Mouse (Mus musculus) T-cell, adult 2 months (primary cell): ENCODE data around the gene Gatb.

Source experiments
- DNase-seq: peaks from one replicate; pipeline ENCODE4 v3.0.0; 2022; ENCODE audit warnings: low spot score

The Gatb gene

DNA sequence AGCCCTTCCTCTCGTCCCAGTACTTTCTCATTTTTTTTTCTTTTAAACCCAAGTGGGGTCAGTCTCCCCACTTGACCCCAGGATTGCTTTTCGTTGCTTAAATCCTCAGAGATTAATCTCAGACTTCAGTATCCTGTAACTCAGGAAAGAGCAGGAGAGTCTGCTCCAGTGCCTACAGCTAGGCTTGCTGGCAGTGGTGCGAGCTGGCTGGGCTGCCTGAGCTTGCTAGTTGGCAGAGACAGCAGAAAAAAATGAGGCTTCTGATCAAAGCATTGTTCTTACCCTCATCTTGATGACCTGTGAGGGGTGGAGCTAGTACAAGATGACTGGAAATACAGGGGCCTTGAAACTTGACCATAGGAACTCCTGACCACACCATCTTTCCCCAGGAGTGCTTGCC, 20.5 kb downstream of the Gatb start:
- no peak for DNase-seq

DNA sequence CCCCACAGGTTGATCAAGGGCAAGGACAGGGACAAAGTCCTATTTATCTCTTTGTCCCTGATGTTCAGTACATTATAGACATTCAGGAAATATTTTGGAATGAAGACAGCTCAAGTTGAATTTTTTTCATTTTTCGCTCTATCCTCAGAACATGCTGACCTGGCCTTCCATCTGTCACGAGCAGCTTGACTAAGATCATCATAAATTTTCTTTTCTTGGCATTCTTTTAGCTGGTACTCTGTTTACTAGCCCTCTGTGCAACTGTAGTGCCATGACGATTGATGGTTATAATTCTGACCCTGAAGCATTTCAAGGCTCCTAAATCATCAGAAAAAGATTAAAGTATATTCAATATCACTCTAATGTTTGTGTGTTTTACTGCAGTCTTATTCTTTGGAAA, 25.6 kb downstream of the Gatb start:
- no peak for DNase-seq

DNA sequence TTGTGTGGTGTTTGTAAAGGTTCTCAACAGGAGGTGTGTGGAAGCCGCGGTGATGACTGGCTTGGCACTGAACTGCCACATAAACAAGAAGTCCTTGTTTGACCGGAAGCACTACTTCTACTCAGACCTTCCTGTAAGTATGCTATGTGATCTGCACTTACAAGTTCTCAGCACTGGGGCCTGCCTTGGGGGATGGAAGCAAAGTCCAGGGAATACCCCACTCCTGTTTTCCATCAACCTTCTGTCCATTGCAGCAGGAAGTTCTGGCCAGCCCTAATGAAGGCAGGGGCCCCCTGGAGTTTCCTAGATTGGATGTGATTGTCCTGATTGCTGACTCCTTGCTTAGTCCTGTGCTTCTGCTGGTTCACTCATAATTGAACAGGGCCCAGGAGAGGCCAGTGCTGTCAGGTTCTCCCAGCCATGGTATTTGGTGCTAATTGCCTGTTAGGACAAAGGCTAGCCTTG, 28.0 kb downstream of the Gatb start:
- no peak for DNase-seq

DNA sequence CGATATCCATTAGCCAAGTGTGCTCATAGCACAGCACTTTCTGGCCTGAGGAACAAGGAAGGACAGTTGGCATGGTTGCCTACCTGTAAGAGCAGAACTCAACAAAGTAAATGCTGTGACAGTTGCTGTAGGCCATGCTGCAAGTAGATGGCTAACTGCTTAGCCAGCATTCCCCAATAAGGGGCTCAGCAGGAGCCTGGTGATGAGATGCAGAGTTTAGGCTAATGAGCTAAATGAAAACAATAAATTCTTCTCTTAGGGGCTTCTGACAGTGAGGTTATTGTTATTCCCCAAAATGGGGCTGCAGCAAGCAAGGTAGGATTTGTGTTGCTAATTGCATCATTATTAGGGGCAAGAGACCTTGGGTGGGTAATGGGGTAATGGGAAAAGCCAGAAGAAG, 29.9 kb downstream of the Gatb start:
- no peak for DNase-seq

GRCm38 (mm10) chr3:85606912-85607311, 33.0 kb downstream of the Gatb start:
- DNase-seq = no peak

GRCm38 (mm10) chr3:85607753-85608152, 33.8 kb downstream of the Gatb start:
- no peak for DNase-seq

GRCm38 (mm10) chr3:85616389-85616788, 42.5 kb downstream of the Gatb start:
- DNase-seq = no peak

DNA sequence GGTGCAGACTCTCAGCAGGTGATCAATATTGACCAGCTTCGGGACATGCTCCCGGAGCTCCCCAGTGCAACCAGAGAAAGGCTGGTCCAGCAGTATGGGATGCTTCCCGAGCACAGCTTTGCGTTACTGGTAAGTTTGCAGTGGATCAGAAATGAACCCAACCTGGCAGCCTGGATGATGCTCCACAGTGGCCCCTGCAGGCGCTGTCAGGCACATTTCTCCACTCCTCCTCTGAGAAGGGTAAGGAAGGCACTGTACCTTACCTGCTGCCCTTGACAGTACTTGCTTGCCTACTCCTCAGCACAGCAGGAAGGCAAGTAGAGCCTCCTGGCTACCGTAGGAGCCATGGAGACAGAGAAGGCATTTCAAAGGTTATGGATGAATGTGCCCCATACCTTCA, 45.0 kb downstream of the Gatb start:
- no peak for DNase-seq

GRCm38 (mm10) chr3:85619345-85619744, 45.4 kb downstream of the Gatb start:
- no peak for DNase-seq

GRCm38 (mm10) chr3:85619751-85620150, 45.8 kb downstream of the Gatb start:
- no peak for DNase-seq

DNA sequence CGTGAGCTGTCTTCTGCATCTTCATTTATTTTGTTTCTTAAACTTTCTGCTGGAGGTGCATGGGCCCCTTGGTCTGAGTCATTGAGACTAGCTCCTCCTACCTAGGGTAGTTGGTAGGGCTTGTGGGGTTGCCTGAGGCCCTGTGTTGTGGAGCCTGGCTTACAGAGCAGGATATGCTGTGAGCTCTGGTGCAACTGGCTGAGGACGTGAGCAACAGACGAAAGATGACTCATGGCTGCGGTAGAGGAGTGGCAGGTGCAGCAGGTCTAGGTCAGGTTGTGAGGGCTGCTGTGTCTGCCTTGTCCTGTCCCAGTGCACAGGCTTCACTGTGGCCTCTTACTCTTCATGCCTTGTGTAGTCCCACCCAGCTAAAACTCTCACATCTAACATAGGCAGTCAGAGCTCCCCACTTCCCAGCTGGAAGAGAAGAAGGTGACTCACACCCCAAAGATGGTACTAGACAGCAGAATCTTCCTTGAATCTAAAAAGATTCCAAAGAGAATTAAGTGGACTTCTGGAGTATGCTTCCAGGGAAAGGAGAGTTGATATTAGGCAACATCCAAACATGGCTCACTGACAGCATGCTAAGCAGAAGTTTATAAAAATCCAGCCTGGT, 56.1 kb downstream of the Gatb start:
- no peak for DNase-seq

- no peak for DNase-seq
Observed at GRCm38 (mm10) chr3:85633733-85634132, 59.8 kb downstream of the Gatb start.

GRCm38 (mm10) chr3:85634389-85635125, 60.6 kb downstream of the Gatb start:
- no peak for DNase-seq

- DNase-seq = no peak
Observed at GRCm38 (mm10) chr3:85635126-85635419, 61.2 kb downstream of the Gatb start.

GRCm38 (mm10) chr3:85635591-85635990, 61.7 kb downstream of the Gatb start:
- no peak for DNase-seq

DNA sequence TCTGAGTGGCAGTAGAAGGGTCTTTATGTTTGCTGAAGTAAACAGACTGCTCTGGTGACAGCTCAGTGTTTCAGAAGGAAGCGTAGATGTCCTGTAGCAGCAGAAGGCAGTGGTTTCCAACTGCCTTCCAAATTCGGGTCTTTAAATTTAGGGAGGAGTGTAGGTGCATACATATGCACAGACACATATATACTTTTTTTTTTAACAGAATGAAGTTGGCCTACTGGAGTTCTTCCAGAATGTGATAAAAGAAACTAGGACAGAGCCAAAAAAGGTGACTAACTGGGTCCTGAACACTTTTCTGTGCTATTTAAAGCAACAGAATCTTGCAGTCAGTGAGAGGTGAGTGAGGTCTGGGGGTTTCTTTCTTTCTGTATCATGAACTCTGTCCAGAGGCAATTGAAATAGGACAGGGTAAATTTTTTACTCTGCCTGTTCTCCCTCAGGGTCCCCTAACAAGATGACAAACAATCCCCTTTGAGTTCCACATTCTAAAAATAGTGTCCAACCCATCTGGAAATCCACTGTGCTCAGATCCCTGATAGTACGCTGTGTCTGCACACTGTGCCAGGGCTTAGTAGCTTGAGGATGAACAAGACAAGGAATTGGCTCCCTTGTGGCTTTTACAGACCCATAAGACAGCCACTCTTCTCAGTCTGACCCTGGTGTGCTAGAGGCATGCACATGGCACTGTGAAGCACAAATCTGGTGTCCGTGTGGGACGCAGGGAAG, 63.0 kb downstream of the Gatb start:
- DNase-seq = no peak

DNA sequence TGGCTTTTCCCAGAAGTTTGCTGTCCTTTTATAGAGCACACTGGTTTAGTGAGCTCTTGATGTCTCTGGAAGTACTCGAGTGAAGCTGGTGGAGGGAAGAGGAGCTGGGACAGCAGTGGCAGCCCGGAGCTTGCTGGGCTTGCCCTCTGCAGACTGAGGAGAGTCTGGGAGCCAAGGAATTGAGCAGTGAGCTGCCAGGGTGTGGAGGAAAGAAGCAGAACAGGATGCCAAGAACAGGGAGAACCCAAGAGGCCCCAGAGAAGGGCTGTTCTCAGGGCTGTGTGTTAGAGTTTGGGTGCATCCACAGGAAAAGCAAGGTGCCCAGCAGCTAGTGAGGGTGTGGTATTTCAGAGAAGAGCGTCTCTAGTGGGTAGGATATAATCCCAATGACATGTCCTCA, 67.8 kb downstream of the Gatb start:
- no peak for DNase-seq

DNA sequence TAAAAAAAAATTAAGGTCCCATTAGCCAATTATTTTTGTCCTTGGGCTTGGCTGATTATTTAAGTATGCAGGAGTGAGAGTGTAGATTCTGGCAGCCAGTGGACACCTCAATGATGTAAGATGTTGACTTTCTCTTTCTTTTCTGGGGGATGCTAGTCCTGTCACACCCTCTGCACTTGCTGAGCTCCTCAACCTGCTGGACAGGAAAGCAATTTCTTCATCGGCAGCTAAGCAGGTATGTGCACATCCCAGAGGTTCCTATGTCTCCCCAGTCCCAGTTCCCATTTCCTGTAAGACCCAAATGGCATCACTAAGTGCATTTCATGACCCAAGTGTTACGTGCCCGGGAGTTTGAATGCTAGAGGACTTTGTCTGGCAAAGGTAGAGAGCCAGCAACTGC, 70.9 kb downstream of the Gatb start:
- DNase-seq = no peak

- no peak for DNase-seq
Observed at GRCm38 (mm10) chr3:85645517-85646004, 71.6 kb downstream of the Gatb start.

DNA sequence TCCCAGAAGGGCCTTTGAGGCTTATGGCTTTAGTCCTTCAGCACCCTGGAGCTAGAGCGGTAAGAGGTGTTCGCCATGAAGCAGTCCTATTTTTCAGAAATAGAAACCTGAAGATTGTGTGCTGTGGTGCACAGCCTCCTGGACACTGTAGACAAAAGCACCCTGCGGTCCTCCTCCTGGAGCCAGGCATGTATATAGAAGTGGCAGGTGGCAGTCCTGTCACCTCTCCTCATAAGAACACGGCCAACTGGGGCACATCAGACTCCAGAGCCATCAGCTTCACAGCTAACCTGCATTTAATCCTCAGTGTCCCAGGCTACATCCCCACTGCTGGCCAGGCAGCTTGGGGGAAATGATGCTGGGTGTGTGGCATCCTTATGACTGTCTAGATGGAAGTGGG, 75.3 kb downstream of the Gatb start:
- DNase-seq = no peak

GRCm38 (mm10) chr3:85652727-85653665, 79.1 kb downstream of the Gatb start:
- no peak for DNase-seq

GRCm38 (mm10) chr3:85655538-85655937, 81.6 kb downstream of the Gatb start:
- no peak for DNase-seq
